Mouse (Mus musculus) mouse trophoblast stem cell (cell line): ENCODE data around the gene Tfap2e.

Source experiments
- in situ Hi-C, 2 experiments: fragments of 300-500 bp; cut with MseI, MboI; formaldehyde crosslinking; loops; 2 replicates in 1 of 2; 3 replicates in 1 of 2; pipeline ENCODE4 v1.15.1; 2025

The Tfap2e gene

GRCm38 (mm10) chr4:126752024-126752607, 16.1 kb upstream of the Tfap2e start:
- in situ Hi-C loops: no loop called here

GRCm38 (mm10) chr4:126751556-126752023, 15.6 kb upstream of the Tfap2e start:
- in situ Hi-C loops: no loop called here

GRCm38 (mm10) chr4:126750863-126751555, 15.0 kb upstream of the Tfap2e start:
- in situ Hi-C loops: no loop called here

DNA sequence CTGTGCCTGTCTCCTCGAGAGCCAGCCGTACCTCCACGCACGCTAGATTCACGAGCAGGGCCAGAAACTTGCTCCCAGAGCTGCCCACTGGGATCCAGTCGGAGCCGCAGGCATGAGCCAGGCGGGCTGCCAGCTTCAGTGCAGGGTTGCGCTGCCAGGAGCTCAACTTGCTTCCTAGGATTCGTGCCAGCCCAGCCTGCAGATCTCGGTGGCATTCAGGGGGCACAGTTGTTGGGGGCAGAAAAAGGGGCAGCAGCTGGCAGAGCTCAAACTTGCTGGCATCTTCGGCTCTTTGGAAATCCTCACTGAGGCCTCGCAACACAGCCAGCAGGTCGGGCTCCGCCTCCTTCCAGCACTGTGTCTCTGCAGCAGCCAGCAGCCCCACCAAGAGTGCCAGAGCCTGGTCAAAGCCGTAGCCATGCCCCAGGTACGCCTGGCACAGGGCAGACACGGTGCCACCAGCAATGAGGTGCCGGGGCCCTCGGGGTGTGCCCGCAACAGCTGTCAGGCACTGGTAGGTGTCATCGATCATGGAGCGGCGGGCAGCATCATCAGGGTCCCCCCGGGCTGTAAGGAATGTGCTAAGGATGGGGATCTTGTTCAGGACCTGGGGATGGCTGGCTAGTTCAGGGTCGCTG, 14.1 kb upstream of the Tfap2e start:
- in situ Hi-C loops: no loop called here

GRCm38 (mm10) chr4:126749553-126749952, 13.5 kb upstream of the Tfap2e start:
- in situ Hi-C loops: loop anchor here (10.0 to 25.0 kb wide), 2 partner anchors 137 to 145 kb away; partner anchors contain the start of gene 5730409E04Rik (in 2 of the 2)

DNA sequence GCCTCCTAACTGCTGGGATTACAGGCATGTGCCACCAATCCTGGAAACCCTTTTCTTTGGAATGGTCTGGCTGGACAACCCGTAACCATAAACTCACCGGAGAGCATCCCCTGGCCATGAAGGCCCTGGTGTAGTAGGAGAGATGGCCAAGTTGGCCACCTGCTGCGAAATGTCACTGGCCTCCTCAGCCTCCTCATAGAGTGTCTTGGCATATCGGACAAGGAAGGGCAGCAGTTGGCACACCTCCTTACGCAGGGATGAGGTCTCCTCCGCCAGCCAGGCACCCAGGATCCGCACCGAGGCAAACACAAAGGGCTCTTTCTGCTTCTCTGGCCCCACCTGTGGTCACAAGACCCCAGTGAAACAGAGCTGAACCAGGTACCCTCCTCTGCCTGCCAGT, 12.3 kb upstream of the Tfap2e start:
- in situ Hi-C loops: loop anchor here (10.0 to 25.0 kb wide), 2 partner anchors 136 to 144 kb away; partner anchors contain the start of gene 5730409E04Rik (in 2 of the 2)

- in situ Hi-C loops: loop anchor here (10.0 to 25.0 kb wide), 2 partner anchors 134 to 142 kb away; partner anchors contain the start of gene 5730409E04Rik (in 2 of the 2)
Measured at GRCm38 (mm10) chr4:126746194-126746840, 10.3 kb upstream of the Tfap2e start.

DNA sequence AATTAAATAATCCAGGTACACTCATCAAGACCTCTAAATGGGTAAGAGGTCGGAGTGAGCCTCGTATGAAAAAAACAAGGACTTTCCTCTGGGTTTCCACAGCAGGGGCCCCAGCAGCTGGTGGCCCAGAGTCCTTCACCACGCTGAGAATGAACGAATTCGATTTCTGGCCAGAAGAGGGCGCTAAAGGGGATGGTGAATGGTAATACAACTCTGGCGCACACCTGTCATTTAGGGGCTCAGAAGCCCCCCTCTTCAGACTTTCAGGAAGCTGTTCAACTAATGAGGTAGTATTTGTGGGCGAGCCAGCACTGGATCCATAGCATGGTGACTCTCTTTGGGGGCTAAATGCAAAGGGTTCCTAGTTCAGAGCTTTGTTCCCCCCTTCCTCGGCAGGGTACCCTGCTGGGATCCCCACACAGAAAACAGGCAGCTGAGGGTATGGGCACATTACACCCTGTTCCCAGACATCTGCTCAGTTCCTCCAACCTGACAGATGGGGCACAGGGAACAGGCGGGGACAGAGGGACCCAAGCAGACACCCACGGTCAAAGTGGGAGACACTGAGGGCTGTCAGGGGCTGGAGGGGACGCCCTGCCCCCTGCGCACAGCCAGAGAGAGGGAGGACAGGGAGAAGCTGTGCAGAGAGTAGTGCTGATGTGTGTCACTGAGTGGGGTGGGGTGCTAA, 9.6 kb upstream of the Tfap2e start:
- in situ Hi-C loops: loop anchor here (10.0 to 25.0 kb wide), 2 partner anchors 133 to 141 kb away; partner anchors contain the start of gene 5730409E04Rik (in 2 of the 2)

DNA sequence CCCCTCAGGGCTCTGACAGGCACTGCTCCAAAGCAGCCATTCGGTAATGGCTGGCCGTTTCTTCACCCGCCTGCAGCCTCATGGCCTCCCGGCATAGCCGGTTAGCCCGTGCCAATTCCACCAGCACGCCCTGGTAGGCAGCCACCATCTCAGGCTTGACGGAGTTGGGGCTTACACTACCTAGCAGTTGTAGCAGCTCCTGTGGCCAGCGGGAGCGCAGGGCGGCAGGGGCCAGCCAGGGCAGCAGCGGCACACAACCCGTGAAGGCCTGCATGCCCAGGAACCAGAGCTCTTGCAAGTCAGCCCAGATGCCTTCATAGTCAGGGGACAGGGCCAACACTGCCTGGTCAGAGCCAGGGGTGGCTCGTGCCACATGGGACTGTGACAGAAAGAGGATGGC, 8.8 kb upstream of the Tfap2e start:
- in situ Hi-C loops: loop anchor here (10.0 to 25.0 kb wide), 2 partner anchors 133 to 140 kb away; partner anchors contain the start of gene 5730409E04Rik (in 2 of the 2)

DNA sequence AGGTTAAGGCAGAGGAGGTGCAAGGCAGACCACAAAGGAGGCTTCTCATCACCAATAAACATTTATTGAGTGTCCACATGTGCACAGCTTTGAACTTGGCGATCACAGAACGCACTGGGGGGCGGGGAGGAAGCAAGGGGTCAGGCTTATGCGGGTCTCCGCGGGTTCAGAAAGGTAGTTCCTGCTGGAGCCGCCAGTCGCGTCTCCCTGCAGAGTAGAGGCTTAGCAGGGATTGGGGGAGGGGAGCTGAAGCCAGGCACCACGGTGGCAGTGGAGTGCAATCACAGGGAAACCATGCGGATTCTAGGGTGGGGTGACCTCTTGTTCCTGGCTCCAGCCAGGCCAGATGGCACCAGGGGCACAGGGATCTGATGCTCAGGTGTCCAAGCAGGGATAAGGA, 7.7 kb upstream of the Tfap2e start:
- in situ Hi-C loops: loop anchor here (10.0 to 25.0 kb wide), 2 partner anchors 131 to 139 kb away; partner anchors contain the start of gene 5730409E04Rik (in 2 of the 2)

DNA sequence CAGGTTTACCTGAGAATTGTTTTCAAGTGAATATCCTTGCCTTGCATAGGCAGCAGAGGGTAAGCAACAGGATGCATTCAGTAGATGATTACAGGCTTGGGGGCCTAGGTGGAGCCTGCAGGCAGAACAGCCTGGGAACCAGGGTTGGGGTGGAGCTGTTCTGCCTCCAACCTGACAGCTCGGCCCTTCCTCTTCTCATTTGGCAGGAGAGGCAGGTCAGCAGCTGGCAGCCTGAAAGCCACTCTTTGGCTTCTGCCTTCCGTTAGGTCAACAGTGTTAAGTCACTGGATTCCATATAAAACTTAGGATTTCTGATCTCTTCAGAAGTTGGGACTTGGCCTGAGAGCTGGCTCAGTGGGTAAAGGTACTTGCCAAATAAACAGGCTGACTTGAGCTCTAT, 6.9 kb upstream of the Tfap2e start:
- in situ Hi-C loops: loop anchor here (10.0 to 25.0 kb wide), 2 partner anchors 131 to 138 kb away; partner anchors contain the start of gene 5730409E04Rik (in 2 of the 2)

DNA sequence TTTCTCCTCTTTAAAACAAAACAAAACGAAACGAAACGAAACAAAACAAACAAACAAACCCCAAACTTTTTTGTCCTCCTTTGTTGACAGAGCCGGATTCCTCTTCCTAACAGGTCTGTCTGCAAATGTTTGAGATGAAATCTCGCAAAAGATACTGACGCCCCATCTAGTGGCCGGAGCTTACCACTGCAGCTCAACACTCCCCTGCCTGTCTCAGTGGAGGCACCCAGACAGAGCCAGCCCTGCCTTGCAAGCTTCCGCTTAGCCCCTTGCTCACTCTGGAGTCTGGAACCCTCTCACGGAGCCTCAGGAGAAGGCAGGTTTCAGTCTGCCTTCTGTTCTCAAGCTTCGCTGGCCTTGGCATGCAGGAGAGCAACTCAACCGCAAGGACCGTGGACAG, 5.4 kb upstream of the Tfap2e start:
- in situ Hi-C loops: loop anchor here (10.0 to 25.0 kb wide), 2 partner anchors 129 to 137 kb away; partner anchors contain the start of gene 5730409E04Rik (in 2 of the 2)

DNA sequence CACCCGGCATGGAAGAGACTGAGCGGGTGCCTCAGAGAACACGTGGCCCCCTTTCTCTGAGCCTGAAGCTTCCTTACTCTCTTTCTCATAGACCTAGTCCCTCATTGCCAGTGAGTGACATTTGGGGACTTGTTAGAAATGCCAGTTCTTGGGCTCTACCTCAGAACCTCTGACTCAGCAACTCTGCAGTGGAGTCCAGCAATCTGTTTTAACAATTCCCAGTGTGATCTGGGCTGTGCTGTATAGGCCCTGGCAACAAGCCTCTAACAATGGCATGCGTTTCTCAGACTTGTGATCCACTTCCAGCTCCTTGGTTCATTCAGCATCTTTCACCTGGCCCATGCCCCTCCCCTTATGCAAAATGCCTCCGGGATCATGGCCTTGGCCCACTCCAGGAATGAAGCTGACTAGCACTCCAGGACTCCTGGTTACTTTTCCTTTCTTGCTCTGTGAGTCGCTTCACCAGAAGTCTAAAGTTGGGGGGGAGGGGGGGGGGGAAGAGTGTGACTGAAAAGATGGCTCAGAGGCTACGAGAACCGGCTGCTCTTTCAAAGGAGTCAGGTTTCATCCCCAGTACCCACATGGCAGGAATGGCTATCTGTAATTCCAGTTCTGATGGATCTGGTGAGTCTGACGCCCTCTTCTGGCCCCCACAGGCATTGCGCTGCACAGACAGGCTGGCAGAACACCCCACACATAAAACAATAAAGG, 4.1 kb upstream of the Tfap2e start:
- in situ Hi-C loops: loop anchor here (10.0 to 25.0 kb wide), 2 partner anchors 128 to 135 kb away; partner anchors contain the start of gene 5730409E04Rik (in 2 of the 2)

- in situ Hi-C loops: loop anchor here in 1 of 2 experiments (25.0 kb wide), 1 partner anchor 123 kb away; the partner anchor contains the start of gene 5730409E04Rik
Measured at GRCm38 (mm10) chr4:126735382-126736000, 549 bp downstream of the Tfap2e start.

DNA sequence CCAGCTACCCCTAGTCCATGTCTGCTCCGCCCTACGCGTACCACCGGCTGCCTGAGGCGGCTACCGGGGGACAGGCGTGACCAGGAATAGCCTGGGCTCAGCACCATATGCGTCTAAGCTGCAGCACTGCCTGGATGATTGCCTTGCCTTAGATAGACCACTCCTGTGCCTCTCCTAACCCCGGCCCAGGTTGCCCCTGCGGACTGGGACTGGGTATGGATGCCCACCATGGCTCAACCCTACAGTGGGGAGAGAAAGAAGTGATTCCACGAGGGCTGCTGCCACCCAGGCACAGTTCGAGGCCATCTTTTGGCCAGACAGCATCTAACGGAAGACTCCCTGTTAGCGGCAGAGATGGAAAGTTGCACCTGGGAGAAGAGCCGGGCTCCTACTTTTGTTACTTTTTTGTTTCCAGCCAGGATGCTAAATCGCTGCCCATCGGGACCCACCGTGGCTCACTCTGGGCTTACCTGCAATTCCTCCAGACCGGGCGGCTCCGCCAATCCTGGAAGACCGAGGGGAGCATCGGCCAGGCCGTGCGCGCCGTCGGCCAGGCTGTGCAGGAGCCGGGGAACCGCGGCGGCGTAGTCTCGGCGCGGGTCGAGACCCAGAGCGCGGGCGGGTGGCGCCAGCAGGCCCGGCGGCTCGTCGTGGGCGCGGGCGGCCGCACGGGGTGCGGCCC, 1.2 kb downstream of the Tfap2e start:
- in situ Hi-C loops: loop anchor here in 1 of 2 experiments (25.0 kb wide), 1 partner anchor 123 kb away; the partner anchor contains the start of gene 5730409E04Rik

DNA sequence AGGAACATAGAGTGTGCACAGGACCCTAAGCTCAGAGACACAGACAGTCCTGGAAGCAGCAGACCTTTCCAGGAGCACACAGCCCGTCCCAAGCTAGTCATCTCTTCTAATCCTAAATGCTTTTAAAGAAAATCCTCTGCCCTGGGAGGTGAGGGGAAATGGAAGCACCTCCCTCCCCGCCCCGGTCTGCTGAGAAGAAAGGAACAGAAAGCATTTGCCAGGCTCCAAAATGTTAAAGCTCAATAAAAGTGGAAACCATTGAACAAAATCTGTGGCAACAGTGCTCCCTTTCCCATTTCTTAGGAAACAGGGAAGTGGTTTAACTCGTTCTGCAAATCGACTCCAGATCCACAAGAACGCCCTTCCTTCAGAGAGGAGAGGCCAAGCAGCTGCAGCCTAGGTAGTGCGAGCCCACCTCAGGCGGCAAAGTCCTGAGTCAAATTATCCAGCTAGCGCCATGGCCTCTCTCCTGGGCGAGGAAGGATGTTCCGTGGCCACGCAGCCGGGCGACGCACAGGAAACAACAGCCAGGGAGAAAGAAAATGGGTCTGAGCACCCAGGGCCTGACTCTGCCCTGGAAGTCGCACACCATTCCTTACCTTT, 1.9 kb downstream of the Tfap2e start:
- in situ Hi-C loops: loop anchor here in 1 of 2 experiments (25.0 kb wide), 1 partner anchor 122 kb away; the partner anchor contains the start of gene 5730409E04Rik

GRCm38 (mm10) chr4:126732531-126733380, 3.3 kb downstream of the Tfap2e start:
- in situ Hi-C loops: loop anchor here in 1 of 2 experiments (25.0 kb wide), 1 partner anchor 120 kb away; the partner anchor contains the start of gene 5730409E04Rik
